Mouse (Mus musculus) heart, adult 2 months (tissue): ENCODE results near the gene Fam219b. TPM values are rescaled to one million over a fixed set of nuclear protein-coding genes. Genes with fewer than 3 reads are reported as not detected.

Source experiments
- DNase-seq, 2 experiments: peaks; one replicate each; pipeline ENCODE4 v3.0.0; 2021
- H3K27ac ChIP-seq: fragments of 200-600 bp; 2 replicates; pipeline ENCODE4 v1.8.1; 2022
- H3K27me3 ChIP-seq: fragments of 200-500 bp; 2 replicates; pipeline ENCODE4 v1.6.1; 2012; ENCODE audit warnings: mild to moderate bottlenecking, low read length, inconsistent platforms, mixed read lengths; ENCODE audit not compliant: control insufficient read depth, insufficient read depth
- H3K36me3 ChIP-seq: fragments of 200-500 bp; 2 replicates; pipeline ENCODE4 v1.6.1; 2012; ENCODE audit warnings: low read length, inconsistent platforms; ENCODE audit not compliant: control insufficient read depth, insufficient read depth
- H3K4me1 ChIP-seq: fragments of 200-500 bp; 2 replicates; pipeline ENCODE4 v1.6.1; 2011; ENCODE audit warnings: low read length; ENCODE audit not compliant: control insufficient read depth, insufficient read depth
- H3K4me3 ChIP-seq: fragments of 200-600 bp; 2 replicates; pipeline ENCODE4 v1.8.1; 2022
- H3K79me2 ChIP-seq: fragments of 200-500 bp; replicated peaks from 2 replicates; pipeline ENCODE4 v1.6.1; 2012; ENCODE audit warnings: mild to moderate bottlenecking, inconsistent platforms, low read length, moderate library complexity, mixed read lengths; ENCODE audit not compliant: control insufficient read depth, insufficient read depth
- H3K9ac ChIP-seq: fragments of 200-500 bp; 2 replicates; pipeline ENCODE4 v1.6.1; 2012; ENCODE audit warnings: low read depth, mild to moderate bottlenecking, control low read depth, inconsistent platforms, low read length, mixed read lengths
- CTCF ChIP-seq: fragments of 200-600 bp; IDR thresholded peaks from 2 replicates; pipeline ENCODE4 v1.8.1; 2022; ENCODE audit warnings: antibody characterized with exemption, mild to moderate bottlenecking, moderate library complexity
- EP300 ChIP-seq: fragments of 200-500 bp; IDR thresholded peaks from 2 replicates; pipeline ENCODE4 v1.6.1; 2011; ENCODE audit warnings: low read depth, low read length, control low read depth; ENCODE audit not compliant: insufficient read depth
- POLR2A ChIP-seq: fragments of 200-500 bp; IDR thresholded peaks from 2 replicates; pipeline ENCODE4 v1.6.1; 2011; ENCODE audit warnings: mild to moderate bottlenecking, low read depth, low read length, control low read depth; ENCODE audit not compliant: insufficient read depth
- WGBS: fragments of 180-500 bp; shearing (Covaris S2); methylation state at CpG from one replicate; pipeline ENCODE4 v1.1.7; 2018; 5-methylcytosine and 5-hydroxymethylcytosine counted together
- intact Hi-C: fragments of 180-260 bp; cut with DNase I; formaldehyde crosslinking; loops from one replicate; pipeline ENCODE4 v1.15.1; 2025
- polyA plus RNA-seq: library from polyadenylated mRNA; depleted of rRNA; stranded (reverse); fragments of >200 nt; gene quantifications from 2 replicates; pipeline ENCODE4 v1.2.3, GENCODE M21; 2012
- total RNA-seq, 2 experiments: library from RNA; stranded (reverse); gene quantifications; 2 replicates each; pipeline ENCODE4 v1.2.3; 2021

Gene Fam219b
- total and polyA plus RNA-seq, 3 experiments = 3.1 to 8.3 (median 8.1) TPM

- Histone ChIP-seq H3K4me1 (peaks cover 10% of the 10 kb centered on the region), H3K9ac (no peak overlapping the region), H3K27ac (peak overlapping the region; percentile 80), H3K36me3 (peaks cover 48% of the 10 kb centered on the region), H3K27me3 (no peaks in the 10 kb centered on the region), H3K4me3 (no peak overlapping the region), H3K79me2 (peaks cover 6% of the 10 kb centered on the region; the same call in 1 of the 2 replicates)
- TF ChIP-seq EP300 (no peak), POLR2A (no peak), CTCF (no peak)
- WGBS = 29% methylated on average over 1 of the region's 1 CpGs
- no peak for DNase-seq
- intact Hi-C loops = no loop called here
Measured at GRCm38 (mm10) chr9:57531946-57532345, 5.4 kb upstream of the Fam219b start.

GRCm38 (mm10) chr9:57536362-57536761, 966 bp upstream of the Fam219b start:
- Histone ChIP-seq H3K4me1 (peaks cover 10% of the 10 kb centered on the region), H3K4me3 (no peak overlapping the region), H3K36me3 (peaks cover 21% of the 10 kb centered on the region), H3K9ac (no peak overlapping the region), H3K79me2 (no peaks in the 10 kb centered on the region), H3K27ac (no peak overlapping the region; the same call in 1 of the 2 replicates), H3K27me3 (no peaks in the 10 kb centered on the region)
- no peak for DNase-seq
- intact Hi-C loops = loop anchor here (5.0 kb wide), 1 partner anchor 111 kb away; no protein-coding TSS in a partner anchor
- 76% methylated on average over 5 of the region's 5 CpGs for WGBS
- TF ChIP-seq CTCF (no peak), POLR2A (no peak), EP300 (no peak)

- Histone ChIP-seq H3K36me3 (peaks cover 9% of the 10 kb centered on the region), H3K9ac (peak overlapping the region; percentile 76), H3K27me3 (no peaks in the 10 kb centered on the region), H3K4me3 (peak overlapping the region; percentile 86), H3K27ac (peak overlapping the region; percentile 96), H3K79me2 (no peaks in the 10 kb centered on the region), H3K4me1 (peaks cover 5% of the 10 kb centered on the region)
- no peak for DNase-seq
- WGBS = under 1% methylated on average over 24 of the region's 24 CpGs
- 0 out of 2 replicates have a peak, but pooled peaks have one; percentile 19 for TF ChIP-seq POLR2A
- no peak for TF ChIP-seq CTCF
- TF ChIP-seq EP300 = no peak
- intact Hi-C loops = loop anchor here (2.0 to 5.0 kb wide), 3 partner anchors 13 to 110 kb away; partner anchors contain the start of gene Scamp2
Measured at GRCm38 (mm10) chr9:57537728-57538181, 427 bp downstream of the Fam219b start.

GRCm38 (mm10) chr9:57539550-57539949, 2.2 kb downstream of the Fam219b start:
- TF ChIP-seq CTCF (no peak), POLR2A (peak; percentile 23; the same call in 1 of the 2 replicates)
- no peaks in the 10 kb centered on the region for H3K79me2 ChIP-seq
- no peak overlapping the region for H3K9ac ChIP-seq
- intact Hi-C loops = loop anchor here (2.0 to 5.0 kb wide), 3 partner anchors 15 to 108 kb away; partner anchors contain the start of gene Scamp2
- H3K4me1 ChIP-seq = peaks cover 5% of the 10 kb centered on the region
- H3K4me3 ChIP-seq = no peak overlapping the region
- 87% methylated on average over 2 of the region's 2 CpGs for WGBS
- no peaks in the 10 kb centered on the region; the same call in 1 of the 2 replicates for H3K36me3 ChIP-seq
- H3K27ac ChIP-seq = no peak overlapping the region
- no peak for DNase-seq
- H3K27me3 ChIP-seq = no peaks in the 10 kb centered on the region

GRCm38 (mm10) chr9:57541312-57541711, 4.0 kb downstream of the Fam219b start:
- peaks cover 5% of the 10 kb centered on the region for H3K4me1 ChIP-seq
- no peaks in the 10 kb centered on the region for H3K79me2 ChIP-seq
- no peak overlapping the region for H3K4me3 ChIP-seq
- no peak overlapping the region for H3K27ac ChIP-seq
- H3K27me3 ChIP-seq = no peaks in the 10 kb centered on the region
- peak; percentile 41 to 47 for DNase-seq
- intact Hi-C loops = loop anchor here (1.0 to 5.0 kb wide), 4 partner anchors 48 to 221 kb away; partner anchors contain the start of gene Ulk3
- no peak overlapping the region for H3K9ac ChIP-seq
- H3K36me3 ChIP-seq = no peaks in the 10 kb centered on the region; the same call in 1 of the 2 replicates
- WGBS = 0% methylated on average over 1 of the region's 1 CpGs
- TF ChIP-seq CTCF (peak; percentile 93), EP300 (no peak), POLR2A (0 out of 2 replicates have a peak, but pooled peaks have one; percentile 10)

GRCm38 (mm10) chr9:57543951-57544350, 6.6 kb downstream of the Fam219b start:
- 42% methylated on average over 3 of the region's 3 CpGs for WGBS
- intact Hi-C loops = loop anchor here (5.0 kb wide), 2 partner anchors 203 to 218 kb away; no protein-coding TSS in a partner anchor
- Histone ChIP-seq H3K36me3 (no peaks in the 10 kb centered on the region), H3K79me2 (no peaks in the 10 kb centered on the region), H3K27me3 (no peaks in the 10 kb centered on the region), H3K4me1 (peaks cover 8% of the 10 kb centered on the region), H3K27ac (no peak overlapping the region), H3K4me3 (no peak overlapping the region), H3K9ac (no peak overlapping the region)
- no peak for DNase-seq
- TF ChIP-seq POLR2A = no peak
- TF ChIP-seq CTCF = no peak
- no peak for TF ChIP-seq EP300
